Mouse (Mus musculus) bone marrow macrophage, adult 2 months (primary cell): ENCODE measurements around the gene Gm4631.
"Not testable (repeated sequence)": the region's sequence is repeated elsewhere in the genome, so short reads cannot be mapped to it uniquely, and the experiment has no call there.

Experiments
- CTCF ChIP-seq: IDR thresholded peaks from 2 replicates; pipeline ENCODE4 v1.5.1; 2012; ENCODE audit warnings: low read depth, mild to moderate bottlenecking, low read length, moderate library complexity
- POLR2A ChIP-seq: IDR thresholded peaks from 2 replicates; pipeline ENCODE4 v1.6.1; 2012; ENCODE audit warnings: mild to moderate bottlenecking, low read depth, low read length, borderline replicate concordance

DNA sequence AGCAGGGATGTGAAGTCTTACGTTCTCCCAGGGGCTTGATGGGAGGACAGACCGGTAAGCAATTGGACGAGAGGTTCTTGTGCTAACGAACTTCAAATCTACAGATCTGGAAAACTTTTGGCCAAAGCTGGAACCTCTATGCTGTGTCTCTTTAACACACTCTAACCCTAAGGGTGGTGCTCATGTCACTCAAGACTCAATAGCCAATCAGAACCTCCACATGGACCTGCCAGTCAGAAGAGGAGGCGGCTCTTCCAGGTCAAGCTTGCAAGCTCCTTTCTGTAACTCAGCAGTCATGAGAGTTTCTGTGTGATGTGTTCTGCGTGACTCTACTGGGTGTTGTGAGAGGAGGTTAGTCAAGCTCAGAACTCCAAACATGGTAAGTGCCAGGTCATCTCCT, 63.2 kb downstream of the Gm4631 start, which contains the start of gene Gm14440:
- not testable (repeated sequence) for TF ChIP-seq CTCF, POLR2A
